Mouse (Mus musculus) intestine, postnatal 0 days (tissue): ENCODE measurements around the gene Zfp638. TPM values are rescaled to one million over a fixed set of nuclear protein-coding genes. Genes with fewer than 3 reads are reported as not detected.

Experiments used
- ATAC-seq: fragments of 200-750 bp; cut with Nextera tagmentation; 2 replicates; pipeline ENCODE4 v1.8.0; 2017; ENCODE audit warnings: mild to moderate bottlenecking, moderate TSS enrichment, moderate library complexity
- H3K27ac ChIP-seq: fragments of 300-500 bp; sonication (generic); 2 replicates; pipeline ENCODE4 v1.5.1; 2014; ENCODE audit warnings: mild to moderate bottlenecking, low read depth, low read length, moderate library complexity
- H3K27me3 ChIP-seq: fragments of 300-500 bp; sonication (generic); replicated peaks from 2 replicates; pipeline ENCODE4 v1.6.1; 2014; ENCODE audit warnings: low read length, mixed read lengths; ENCODE audit not compliant: control insufficient read depth, insufficient read depth
- H3K36me3 ChIP-seq: fragments of 300-500 bp; sonication (generic); 2 replicates; pipeline ENCODE4 v1.6.1; 2014; ENCODE audit warnings: mild to moderate bottlenecking, moderate library complexity; ENCODE audit not compliant: control insufficient read depth, insufficient read depth
- H3K4me1 ChIP-seq: fragments of 300-500 bp; sonication (generic); replicated peaks from 2 replicates; pipeline ENCODE4 v1.6.1; 2014; ENCODE audit warnings: antibody characterized with exemption, low read length, mixed read lengths; ENCODE audit not compliant: control insufficient read depth, insufficient read depth
- H3K4me2 ChIP-seq: fragments of 300-500 bp; sonication (generic); replicated peaks from 2 replicates; pipeline ENCODE4 v1.6.1; 2014; ENCODE audit warnings: low read depth, mild to moderate bottlenecking, moderate library complexity
- H3K4me3 ChIP-seq: fragments of 300-500 bp; sonication (generic); 2 replicates; pipeline ENCODE4 v1.5.1; 2014; ENCODE audit warnings: low read depth, low read length
- H3K9ac ChIP-seq: fragments of 300-500 bp; sonication (generic); 2 replicates; pipeline ENCODE4 v1.6.1; 2014; ENCODE audit warnings: mild to moderate bottlenecking, low read depth, low read length
- H3K9me3 ChIP-seq: fragments of 300-500 bp; sonication (generic); 2 replicates; pipeline ENCODE4 v1.6.1; 2016; ENCODE audit warnings: mixed run types; ENCODE audit not compliant: control insufficient read depth
- CTCF ChIP-seq: sonication (generic); IDR thresholded peaks from 2 replicates; pipeline ENCODE4 v1.5.1; 2016; ENCODE audit warnings: low read depth, mild to moderate bottlenecking, control low read depth, antibody characterized with exemption, moderate library complexity
- WGBS: fragments of 180-500 bp; shearing (Covaris S2); extraction: QIAGEN DNeasy Blood & Tissue Kit; methylation state at CpG from one replicate; pipeline ENCODE4 v1.1.7; 2014; 5-methylcytosine and 5-hydroxymethylcytosine counted together
- polyA plus RNA-seq: library from polyadenylated mRNA; unstranded; fragments of >200 nt; fragmentation: Nextera tagmentation; extraction: Ambion mirVana; gene quantifications from 2 replicates; pipeline ENCODE4 v1.2.1, GENCODE M21; 2015

Gene Zfp638
- polyA plus RNA-seq, 1 experiment from 2014 or later: 21.5 TPM

- WGBS: under 1% methylated on average over 43 of the region's 50 CpGs
- TF ChIP-seq CTCF: peak; percentile 99
- H3K9me3 ChIP-seq: no peaks in the 10 kb centered on the region
- H3K36me3 ChIP-seq: no peaks in the 10 kb centered on the region
- H3K4me3 ChIP-seq: peak overlapping the region; percentile 90
- H3K4me2 ChIP-seq: peak overlapping the region; percentile 67
- no peaks in the 10 kb centered on the region for H3K27me3 ChIP-seq
- ATAC-seq: peak; percentile 94
- H3K9ac ChIP-seq: peak overlapping the region; percentile 93
- peak overlapping the region; percentile 85 for H3K27ac ChIP-seq
- H3K4me1 ChIP-seq: no peaks in the 10 kb centered on the region
Measured at GRCm38 (mm10) chr6:83914183-83914719, 47.3 kb downstream of the Zfp638 start.

- no peak for TF ChIP-seq CTCF
- H3K4me3 ChIP-seq: peak overlapping the region; percentile 90
- peak overlapping the region; percentile 67 for H3K4me2 ChIP-seq
- no peaks in the 10 kb centered on the region for H3K4me1 ChIP-seq
- no peaks in the 10 kb centered on the region for H3K27me3 ChIP-seq
- ATAC-seq: peak; percentile 61
- H3K9me3 ChIP-seq: no peaks in the 10 kb centered on the region
- WGBS: under 1% methylated on average over 40 of the region's 40 CpGs
- H3K36me3 ChIP-seq: no peaks in the 10 kb centered on the region
- peak overlapping the region; percentile 85 for H3K27ac ChIP-seq
- H3K9ac ChIP-seq: peak overlapping the region; percentile 93
Measured at GRCm38 (mm10) chr6:83914720-83915271, 47.9 kb downstream of the Zfp638 start.

- Histone ChIP-seq H3K4me2 (no peak overlapping the region), H3K4me1 (no peaks in the 10 kb centered on the region), H3K36me3 (peaks cover 12% of the 10 kb centered on the region), H3K9me3 (no peaks in the 10 kb centered on the region), H3K27ac (no peak overlapping the region), H3K4me3 (no peak overlapping the region), H3K9ac (no peak overlapping the region), H3K27me3 (no peaks in the 10 kb centered on the region)
- no peak for TF ChIP-seq CTCF
- 70% methylated on average over 1 of the region's 1 CpGs for WGBS
- no peak for ATAC-seq
Measured at GRCm38 (mm10) chr6:83927418-83927817, 60.5 kb downstream of the Zfp638 start.

- ATAC-seq: no peak
- H3K27ac ChIP-seq: no peak overlapping the region
- 60% methylated on average over 2 of the region's 2 CpGs for WGBS
Measured at GRCm38 (mm10) chr6:83928225-83928624, 61.3 kb downstream of the Zfp638 start.

GRCm38 (mm10) chr6:83939492-83939891, 72.6 kb downstream of the Zfp638 start:
- peaks cover 28% of the 10 kb centered on the region for H3K36me3 ChIP-seq
- no peaks in the 10 kb centered on the region for H3K4me1 ChIP-seq
- no peak overlapping the region for H3K4me2 ChIP-seq
- WGBS: 94% methylated on average over 2 of the region's 2 CpGs
- no peak for ATAC-seq
- TF ChIP-seq CTCF: no peak
- H3K27me3 ChIP-seq: no peaks in the 10 kb centered on the region
- H3K4me3 ChIP-seq: no peak overlapping the region
- H3K9ac ChIP-seq: no peak overlapping the region
- no peaks in the 10 kb centered on the region for H3K9me3 ChIP-seq
- H3K27ac ChIP-seq: no peak overlapping the region

More at GRCm38 (mm10) chr6:83928225-83928624, 61.3 kb downstream of the Zfp638 start:
- Histone ChIP-seq H3K9ac (no peak overlapping the region), H3K4me2 (no peak overlapping the region), H3K27me3 (no peaks in the 10 kb centered on the region), H3K36me3 (peaks cover 12% of the 10 kb centered on the region), H3K4me3 (no peak overlapping the region), H3K9me3 (no peaks in the 10 kb centered on the region), H3K4me1 (no peaks in the 10 kb centered on the region)
- no peak for TF ChIP-seq CTCF

GRCm38 (mm10) chr6:83942806-83943205, 75.9 kb downstream of the Zfp638 start:
- Histone ChIP-seq H3K9me3 (no peaks in the 10 kb centered on the region), H3K27ac (no peak overlapping the region), H3K4me1 (no peaks in the 10 kb centered on the region), H3K4me2 (no peak overlapping the region), H3K36me3 (peaks cover 45% of the 10 kb centered on the region), H3K4me3 (no peak overlapping the region), H3K27me3 (no peaks in the 10 kb centered on the region), H3K9ac (no peak overlapping the region)
- WGBS: 81% methylated on average over 13 of the region's 13 CpGs
- ATAC-seq: no peak
- TF ChIP-seq CTCF: no peak
